Mouse (Mus musculus) left cerebral cortex, adult 8-10 months (tissue): ENCODE measurements around the gene B430305J03Rik. TPM values are rescaled to one million over a fixed set of nuclear protein-coding genes. Genes with fewer than 3 reads are reported as not detected.

ENCODE experiments used
- DNase-seq, 2 experiments: peaks; one replicate each; pipeline ENCODE4 v3.0.0; 2022; ENCODE audit warnings: low spot score in 2 of 2
- total RNA-seq, 4 experiments: library from RNA; stranded (reverse); gene quantifications; 2 replicates each; pipeline ENCODE4 v1.2.4; 2022

B430305J03Rik gene
- total RNA-seq, result 1 to 10 TPM; 2.4 to 3.1 (median 2.8) TPM

GRCm38 (mm10) chr3:61365779-61366373 is at the start of gene B430305J03Rik:
TSS of gene B430305J03Rik (minus strand) at chr3:61365951.
- no peak for DNase-seq

- no peak for DNase-seq
These were observed 43.9 kb upstream of the B430305J03Rik start for GRCm38 (mm10) chr3:61409683-61410082.

GRCm38 (mm10) chr3:61406921-61407320 is 41.2 kb upstream of the B430305J03Rik start:
- no peak for DNase-seq

- no peak for DNase-seq
These were observed 35.2 kb upstream of the B430305J03Rik start for GRCm38 (mm10) chr3:61400823-61401387.

GRCm38 (mm10) chr3:61396728-61397127 is 31.0 kb upstream of the B430305J03Rik start:
- DNase-seq, result no peak

GRCm38 (mm10) chr3:61395382-61395781 is 29.6 kb upstream of the B430305J03Rik start:
- DNase-seq, result no peak

- DNase-seq, result no peak
These were observed 27.8 kb upstream of the B430305J03Rik start for GRCm38 (mm10) chr3:61393520-61393919.

- no peak for DNase-seq
These were observed 27.1 kb upstream of the B430305J03Rik start for GRCm38 (mm10) chr3:61392881-61393280.

GRCm38 (mm10) chr3:61391564-61391963 is 25.8 kb upstream of the B430305J03Rik start:
- DNase-seq, result no peak

- DNase-seq, result no peak
These were observed 20.6 kb upstream of the B430305J03Rik start for GRCm38 (mm10) chr3:61386368-61386767.

- no peak for DNase-seq
These were observed 10.2 kb upstream of the B430305J03Rik start for GRCm38 (mm10) chr3:61376001-61376400.

GRCm38 (mm10) chr3:61368446-61368845 is 2.7 kb upstream of the B430305J03Rik start:
- no peak for DNase-seq

- peak; percentile 41 to 45 for DNase-seq
These were observed 573 bp downstream of the B430305J03Rik start for GRCm38 (mm10) chr3:61364978-61365778.

- no peak for DNase-seq
These were observed 1.1 kb downstream of the B430305J03Rik start for GRCm38 (mm10) chr3:61364661-61364977.

- peak; percentile 87 to 92 for DNase-seq
These were observed 1.6 kb downstream of the B430305J03Rik start for GRCm38 (mm10) chr3:61363989-61364660.

GRCm38 (mm10) chr3:61363161-61363988 is 2.4 kb downstream of the B430305J03Rik start:
- peak; percentile 72 to 99 for DNase-seq

GRCm38 (mm10) chr3:61362821-61363160 is 3.0 kb downstream of the B430305J03Rik start:
- peak in 1 of 2 experiments; percentile 43 for DNase-seq

GRCm38 (mm10) chr3:61361338-61361737 is 4.4 kb downstream of the B430305J03Rik start, which contains the start of gene Rap2b:
TSS of gene Rap2b (plus strand) at chr3:61361638.
- DNase-seq, result no peak

GRCm38 (mm10) chr3:61358756-61359293 is 6.9 kb downstream of the B430305J03Rik start:
- no peak for DNase-seq

- no peak for DNase-seq
These were observed 7.6 kb downstream of the B430305J03Rik start for GRCm38 (mm10) chr3:61358107-61358506.

GRCm38 (mm10) chr3:61355464-61355863 is 10.3 kb downstream of the B430305J03Rik start:
- no peak for DNase-seq
